Mouse (Mus musculus): ENCODE results near the gene Slc38a8.

Gene Slc38a8

DNA sequence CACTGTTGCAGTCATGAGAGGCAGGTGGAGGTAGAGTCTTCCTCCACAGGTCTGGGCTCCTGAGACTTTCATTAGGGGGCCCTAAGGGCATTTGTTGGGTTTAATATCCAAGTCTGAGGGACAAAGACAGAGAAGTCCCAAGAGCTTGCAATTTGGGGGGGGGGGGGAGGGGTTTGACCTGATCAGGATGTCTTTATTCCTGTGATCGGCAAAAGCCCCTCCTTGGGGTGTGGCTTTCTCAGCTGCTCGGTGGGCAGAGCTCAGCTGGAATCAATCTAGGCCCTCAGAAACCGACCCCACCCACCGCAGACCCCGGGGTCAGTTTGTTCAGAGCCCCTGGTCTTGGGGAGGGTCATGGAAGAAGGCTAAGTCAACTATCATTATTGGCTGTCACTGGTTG is at the start of gene Slc38a8:
Slc38a8 (minus strand) TSS at position 101 of the 400 bp plus-strand sequence.
- no peak for DNase-seq (ENCODE audit: low read depth)

GRCm38 (mm10) chr8:119548560-119549113 is 47.1 kb upstream of the Slc38a8 start:
- no peak for DNase-seq (ENCODE audit: low read depth)

GRCm38 (mm10) chr8:119547019-119547691 is 45.7 kb upstream of the Slc38a8 start:
- DNase-seq (ENCODE audit: low read depth) = no peak

DNA sequence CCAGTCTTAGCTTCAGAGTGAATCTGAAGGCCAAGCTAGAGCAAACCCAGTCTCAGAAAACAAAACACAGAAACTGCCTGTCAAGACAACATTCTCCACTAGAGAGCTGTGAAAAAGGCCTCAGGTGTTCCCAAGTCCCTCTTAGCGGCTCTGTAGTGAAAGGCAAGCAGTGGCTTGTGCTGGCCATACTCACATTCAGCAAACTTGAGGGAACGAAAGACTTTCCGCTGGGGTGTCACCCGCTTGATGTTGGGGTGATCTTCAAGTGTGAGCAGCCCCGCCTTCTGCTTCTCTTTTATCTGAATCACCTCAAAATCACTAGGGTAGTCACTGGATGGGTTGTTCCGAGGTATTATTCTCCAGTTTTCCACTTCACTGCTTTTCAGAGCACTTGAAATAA is 44.3 kb upstream of the Slc38a8 start:
- no peak for DNase-seq (ENCODE audit: low read depth)

DNA sequence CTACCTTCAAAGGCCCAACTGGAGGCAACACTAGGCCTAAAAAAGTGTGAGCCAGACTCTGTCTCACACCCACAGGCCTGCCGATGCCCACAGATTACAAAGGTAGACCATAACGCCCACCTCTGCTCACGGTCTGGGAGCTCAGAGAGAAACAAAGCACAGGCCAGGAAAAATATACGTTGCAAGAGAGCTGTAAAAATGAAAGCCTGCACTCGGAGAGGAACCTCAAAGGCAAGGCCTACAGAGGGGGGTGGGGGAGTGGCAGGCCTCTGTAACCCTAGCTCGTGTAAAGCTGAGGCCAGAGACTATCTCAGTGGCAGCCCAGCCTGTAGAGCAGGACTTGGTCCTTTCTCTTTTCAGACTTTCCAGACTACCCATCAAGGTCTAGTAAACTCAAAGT is 43.7 kb upstream of the Slc38a8 start:
- no peak for DNase-seq (ENCODE audit: low read depth)

GRCm38 (mm10) chr8:119544606-119545005 is 43.1 kb upstream of the Slc38a8 start:
- DNase-seq (ENCODE audit: low read depth) = no peak

DNA sequence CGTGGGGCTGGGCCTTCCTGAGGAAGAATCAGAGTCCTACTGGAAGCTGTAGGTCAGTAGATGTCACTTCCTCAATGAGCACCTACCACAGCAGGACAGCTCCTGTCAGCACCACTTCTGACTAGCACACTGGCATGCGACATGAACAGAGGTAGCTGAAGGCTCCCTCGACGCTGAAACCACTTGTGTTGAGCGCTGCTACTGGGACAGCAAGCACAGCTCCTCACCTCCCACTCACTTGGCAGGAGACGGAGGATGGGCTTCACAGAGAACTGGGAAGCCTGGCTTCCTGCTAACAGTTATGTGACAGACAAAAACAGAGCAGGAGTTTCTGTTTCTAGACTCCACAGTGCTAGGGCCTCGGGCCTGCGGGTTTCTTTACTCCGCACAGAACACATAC is 30.5 kb upstream of the Slc38a8 start:
- no peak for DNase-seq (ENCODE audit: low read depth)

GRCm38 (mm10) chr8:119531397-119531796 is 29.9 kb upstream of the Slc38a8 start:
- DNase-seq (ENCODE audit: low read depth) = no peak

GRCm38 (mm10) chr8:119530937-119531336 is 29.4 kb upstream of the Slc38a8 start:
- DNase-seq (ENCODE audit: low read depth) = no peak

DNA sequence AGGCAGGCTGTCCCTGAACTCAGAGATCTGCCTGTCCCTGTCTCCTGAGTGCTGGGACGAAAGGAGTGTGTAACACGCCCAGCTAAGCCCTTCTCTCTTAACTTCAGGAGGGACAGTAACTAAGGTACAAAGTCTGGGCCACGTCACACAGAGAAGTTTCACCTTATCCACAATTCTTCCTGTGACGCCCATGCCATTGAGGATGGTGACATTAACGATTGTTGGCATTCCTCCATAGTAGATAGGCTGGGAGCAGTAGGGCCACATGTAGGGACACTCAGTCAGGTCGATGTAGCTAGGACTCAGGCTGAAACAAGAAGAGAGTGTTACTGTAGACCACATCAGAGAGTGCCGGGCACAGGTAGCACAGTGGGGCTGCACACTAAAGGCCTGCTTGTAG is 27.3 kb upstream of the Slc38a8 start:
- no peak for DNase-seq (ENCODE audit: low read depth)

- no peak for DNase-seq (ENCODE audit: low read depth)
Observed at GRCm38 (mm10) chr8:119520102-119520501, 18.6 kb upstream of the Slc38a8 start.

DNA sequence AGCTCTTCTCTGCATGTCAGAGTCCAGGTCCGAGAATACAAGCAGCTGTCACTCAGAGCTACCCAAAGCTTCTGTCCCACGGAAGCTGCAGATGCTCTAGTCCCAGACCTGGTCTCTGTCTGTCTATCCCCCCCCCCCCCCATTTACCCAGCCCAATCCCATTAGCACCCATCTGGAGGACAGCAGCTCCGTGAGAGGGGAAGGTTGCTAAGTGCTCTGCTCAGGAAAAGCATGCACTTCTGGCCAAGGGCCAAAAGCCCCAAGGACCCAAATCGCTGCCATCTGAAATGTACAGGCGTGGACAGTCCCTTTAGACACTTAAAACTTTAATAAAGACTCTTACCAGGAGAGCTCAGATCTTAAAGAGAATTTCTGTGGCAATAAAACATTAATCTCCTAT is 15.2 kb upstream of the Slc38a8 start:
- no peak for DNase-seq (ENCODE audit: low read depth)

DNA sequence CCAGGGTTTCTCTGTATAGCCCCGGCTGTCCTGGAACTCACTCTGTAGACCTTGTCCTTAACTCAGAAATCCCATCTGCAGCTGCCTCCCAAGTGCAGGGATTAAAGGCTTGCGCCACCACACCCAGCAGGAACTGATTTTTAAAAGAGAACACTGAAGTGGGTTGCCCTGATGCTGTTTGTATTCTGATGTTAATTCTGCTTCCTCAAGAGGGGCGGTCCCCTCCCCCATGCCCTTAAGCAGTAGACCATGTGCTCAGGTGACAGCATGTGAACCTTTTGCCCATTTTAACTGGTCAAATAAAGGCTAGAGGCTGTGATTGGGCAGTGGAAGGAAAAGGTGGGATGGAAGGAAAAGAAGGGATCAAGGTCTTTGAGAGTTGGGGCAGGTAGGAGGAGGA is 14.3 kb upstream of the Slc38a8 start:
- no peak for DNase-seq (ENCODE audit: low read depth)

DNA sequence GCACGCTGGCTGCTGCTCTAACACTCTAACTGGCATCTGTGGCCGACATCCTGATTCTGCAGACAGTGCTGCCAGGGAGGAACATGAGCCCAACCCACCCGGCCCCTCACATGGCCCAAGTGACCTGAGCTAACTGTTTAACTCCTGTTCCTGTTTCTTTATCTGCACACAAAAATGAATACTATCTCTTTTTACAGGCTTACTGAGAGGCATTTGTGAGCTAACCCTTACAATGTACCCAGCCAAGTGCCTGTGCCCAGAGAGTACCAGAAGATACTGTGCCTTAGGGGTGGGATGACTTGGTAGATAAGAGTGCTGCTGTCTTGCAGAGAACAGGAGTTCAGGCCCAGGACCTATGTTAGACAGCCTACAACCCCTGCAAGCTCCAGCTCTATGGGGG is 13.4 kb upstream of the Slc38a8 start:
- peak; percentile 22 for DNase-seq (ENCODE audit: low read depth)

- DNase-seq (ENCODE audit: low read depth) = no peak
Observed at GRCm38 (mm10) chr8:119513405-119513804, 11.9 kb upstream of the Slc38a8 start.

GRCm38 (mm10) chr8:119511722-119512121 is 10.2 kb upstream of the Slc38a8 start:
- DNase-seq (ENCODE audit: low read depth) = peak; percentile 19

GRCm38 (mm10) chr8:119510471-119510870 is 9.0 kb upstream of the Slc38a8 start:
- DNase-seq (ENCODE audit: low read depth) = no peak

DNA sequence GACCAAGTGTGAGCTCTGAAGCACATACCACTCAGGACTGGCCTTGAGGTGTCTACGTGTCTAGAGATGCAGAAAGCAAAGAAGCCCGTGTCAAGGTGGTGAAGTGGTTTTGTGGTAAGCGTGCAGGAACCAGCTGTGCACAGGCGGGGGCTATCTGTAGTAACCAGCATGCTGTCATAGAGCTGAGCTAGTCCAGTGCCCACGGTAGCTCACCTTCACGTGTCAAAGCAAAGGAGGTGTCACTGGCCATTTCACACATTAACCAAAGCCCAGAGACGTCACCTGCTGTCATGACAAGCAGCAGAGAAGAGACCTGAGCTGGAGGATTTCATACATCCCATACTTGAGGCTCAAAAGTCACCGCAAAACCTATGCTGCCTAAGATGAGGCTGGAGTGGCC is 4.6 kb upstream of the Slc38a8 start:
- DNase-seq (ENCODE audit: low read depth) = no peak

GRCm38 (mm10) chr8:119505488-119505887 is 4.0 kb upstream of the Slc38a8 start:
- no peak for DNase-seq (ENCODE audit: low read depth)

GRCm38 (mm10) chr8:119503191-119503767 is 1.8 kb upstream of the Slc38a8 start:
- DNase-seq (ENCODE audit: low read depth) = no peak

DNA sequence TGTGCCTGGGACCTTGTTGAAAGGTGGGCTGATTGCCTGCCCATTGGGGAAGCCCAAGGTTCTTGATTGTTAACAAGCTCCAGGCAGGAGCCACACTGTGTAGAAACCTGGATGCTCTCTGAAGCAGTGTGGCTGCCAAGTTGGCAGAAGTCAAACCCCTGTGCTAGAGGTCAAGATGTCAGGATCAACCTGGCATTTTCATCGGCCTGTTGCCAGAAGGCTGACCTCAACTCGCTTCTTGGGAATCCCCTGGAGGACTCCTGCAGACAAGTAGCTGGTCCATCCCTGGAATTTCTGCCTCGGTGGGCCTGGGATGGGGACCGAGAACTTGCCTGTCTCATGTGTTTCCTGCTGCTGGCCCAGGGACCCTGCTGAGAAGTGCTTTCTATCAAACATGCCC is 613 bp upstream of the Slc38a8 start:
- no peak for DNase-seq (ENCODE audit: low read depth)

DNA sequence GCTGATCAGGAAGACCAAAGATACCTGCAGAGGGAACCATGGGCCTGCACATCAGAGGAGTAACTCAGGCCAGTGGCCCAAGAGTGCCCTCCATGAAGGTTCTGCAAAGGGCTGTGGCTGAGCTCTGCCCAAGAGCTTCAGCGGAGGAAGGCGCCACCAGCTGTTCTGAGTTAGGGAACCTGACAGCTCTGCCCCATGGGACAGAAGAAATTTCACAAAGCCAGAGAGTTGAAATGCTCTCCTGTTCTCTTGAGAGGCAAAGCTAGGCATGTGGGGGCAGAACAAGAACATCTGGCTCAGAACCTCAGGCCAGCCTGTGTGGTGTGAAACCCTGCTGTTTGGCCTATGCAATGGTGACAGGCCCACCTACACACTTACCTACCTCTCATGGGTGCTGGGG is 1.7 kb downstream of the Slc38a8 start:
- no peak for DNase-seq (ENCODE audit: low read depth)

GRCm38 (mm10) chr8:119496848-119497247 is 4.7 kb downstream of the Slc38a8 start:
- no peak for DNase-seq (ENCODE audit: low read depth)

GRCm38 (mm10) chr8:119487093-119487492 is 14.4 kb downstream of the Slc38a8 start:
- no peak for DNase-seq (ENCODE audit: low read depth)
